Mouse (Mus musculus): ENCODE measurements around the gene Fibcd1. TPM values are rescaled to one million over a fixed set of nuclear protein-coding genes. Genes with fewer than 3 reads are reported as not detected.

Fibcd1 gene
- polyA plus RNA-seq (2012): not detected in 2 replicates

DNA sequence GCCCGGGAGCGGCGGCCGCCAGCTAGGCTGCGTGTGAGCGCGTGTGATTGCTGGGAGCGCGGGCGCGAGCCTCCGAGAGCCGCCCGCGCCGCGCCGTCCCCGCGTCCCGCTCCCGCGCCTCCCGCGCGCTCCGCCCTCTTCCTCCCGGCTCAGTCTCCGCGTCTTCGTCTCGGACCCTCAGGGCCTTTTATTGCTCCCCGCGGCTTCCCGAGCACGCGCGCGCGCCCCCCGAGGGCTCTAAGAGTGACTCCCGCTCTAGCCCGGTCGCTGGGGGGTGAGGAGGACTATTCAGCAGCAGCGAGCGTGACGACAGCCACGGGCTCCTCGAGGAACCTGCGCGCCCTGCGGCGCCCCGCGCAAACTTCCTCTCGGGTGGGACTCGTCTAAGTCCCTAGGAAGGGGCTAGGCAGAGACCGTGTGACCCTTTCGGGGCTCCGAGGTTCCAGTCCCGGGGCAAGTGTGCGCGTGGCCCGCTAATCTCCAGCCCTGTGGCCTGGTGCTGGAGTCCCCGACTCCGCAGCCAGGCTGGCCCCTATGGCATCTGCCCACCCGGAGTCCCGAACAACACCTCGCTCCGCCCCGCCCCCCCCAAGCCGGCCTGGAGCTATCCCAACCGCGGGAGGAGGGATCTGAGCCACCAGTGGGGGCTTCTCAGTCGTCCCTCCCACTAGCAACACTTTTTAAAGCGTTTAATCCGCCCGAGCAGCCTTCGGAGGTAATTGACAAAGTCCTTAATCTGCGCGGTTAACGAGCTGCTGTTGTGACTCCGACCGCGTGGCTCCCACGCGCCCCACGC lies at the start of gene Fibcd1:
Gene Fibcd1, minus strand, starts transcription at position 110 of the 796 bp plus-strand sequence.
- no peak for TF ChIP-seq GATA1 (IDR thresholded peaks at IDR 0.05; ENCODE audit: low read length)

- no peak for TF ChIP-seq GATA1 (IDR thresholded peaks at IDR 0.05; ENCODE audit: low read length)
Observed at GRCm38 (mm10) chr2:31894221-31894870, 48.5 kb upstream of the Fibcd1 start.

- no peak for TF ChIP-seq GATA1 (IDR thresholded peaks at IDR 0.05; ENCODE audit: low read length)
Observed at GRCm38 (mm10) chr2:31893110-31893669, 47.4 kb upstream of the Fibcd1 start.

- no peak for TF ChIP-seq GATA1 (IDR thresholded peaks at IDR 0.05; ENCODE audit: low read length)
Observed at GRCm38 (mm10) chr2:31891219-31891618, 45.4 kb upstream of the Fibcd1 start.

DNA sequence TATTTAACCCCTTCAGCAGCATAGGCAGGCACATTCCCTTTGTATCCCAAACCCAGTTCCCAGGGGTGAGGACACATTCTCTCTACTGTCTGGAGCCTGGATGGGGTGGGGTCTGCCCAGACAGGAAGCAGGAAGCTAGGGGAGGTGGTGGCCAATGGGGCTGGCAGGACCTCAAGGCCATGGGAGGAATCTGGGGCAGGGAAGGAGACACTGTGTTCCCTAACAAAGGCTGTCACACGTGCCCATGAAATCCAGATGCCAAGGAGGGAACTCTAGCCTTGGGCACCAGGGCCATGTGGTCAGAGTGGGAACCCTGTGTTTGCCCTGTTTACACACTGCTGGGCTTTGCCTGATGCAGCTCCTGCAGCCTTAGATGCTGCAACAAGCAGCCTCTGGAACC lies 43.1 kb upstream of the Fibcd1 start:
- TF ChIP-seq GATA1 (IDR thresholded peaks at IDR 0.05; ENCODE audit: low read length): no peak

GRCm38 (mm10) chr2:31887030-31887429 lies 41.2 kb upstream of the Fibcd1 start, which contains the start of gene Lamc3:
Gene Lamc3 (plus strand): TSS chr2:31887291.
- no peak for TF ChIP-seq GATA1 (IDR thresholded peaks at IDR 0.05; ENCODE audit: low read length)

DNA sequence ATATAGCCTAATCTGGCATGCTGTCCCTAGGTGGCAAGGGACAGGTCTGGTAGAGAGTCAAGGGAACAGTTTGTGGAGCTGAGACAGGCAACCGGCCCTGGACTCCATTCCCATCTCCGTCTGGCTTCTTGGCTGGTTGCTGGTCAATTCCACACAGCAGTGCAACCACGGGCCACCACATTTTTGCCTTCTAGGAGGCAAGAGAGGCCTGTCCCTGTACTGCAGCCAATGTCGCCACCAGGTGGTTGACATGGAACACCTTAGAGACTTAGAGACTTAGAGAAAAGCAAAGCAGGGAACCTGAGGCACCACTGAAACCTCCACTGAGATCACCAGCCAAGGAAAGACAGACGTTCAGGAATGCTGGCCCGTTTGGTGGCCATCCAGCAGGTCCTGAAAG lies 39.0 kb upstream of the Fibcd1 start:
- TF ChIP-seq GATA1 (IDR thresholded peaks at IDR 0.05; ENCODE audit: low read length): no peak

DNA sequence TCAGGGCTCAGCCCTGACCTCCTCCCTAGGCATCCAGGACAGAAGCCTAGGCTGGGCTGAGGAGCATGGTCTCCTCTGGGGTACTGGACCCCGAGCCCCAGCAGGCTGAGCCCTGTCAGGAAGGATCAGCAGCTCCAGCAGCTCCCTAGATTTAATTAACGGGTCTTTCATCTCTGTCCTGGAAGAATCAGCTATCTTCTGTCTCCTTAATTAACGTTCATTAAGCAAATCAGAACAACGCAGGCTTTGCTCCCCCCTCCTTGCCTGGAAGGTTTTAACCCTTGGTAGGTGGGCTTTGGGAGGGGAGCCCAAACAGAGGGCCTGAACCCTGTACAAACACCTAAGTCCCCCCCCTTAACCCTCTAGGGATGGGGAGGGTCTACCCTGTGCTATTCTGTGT lies 37.3 kb upstream of the Fibcd1 start:
- TF ChIP-seq GATA1 (IDR thresholded peaks at IDR 0.05; ENCODE audit: low read length): no peak

DNA sequence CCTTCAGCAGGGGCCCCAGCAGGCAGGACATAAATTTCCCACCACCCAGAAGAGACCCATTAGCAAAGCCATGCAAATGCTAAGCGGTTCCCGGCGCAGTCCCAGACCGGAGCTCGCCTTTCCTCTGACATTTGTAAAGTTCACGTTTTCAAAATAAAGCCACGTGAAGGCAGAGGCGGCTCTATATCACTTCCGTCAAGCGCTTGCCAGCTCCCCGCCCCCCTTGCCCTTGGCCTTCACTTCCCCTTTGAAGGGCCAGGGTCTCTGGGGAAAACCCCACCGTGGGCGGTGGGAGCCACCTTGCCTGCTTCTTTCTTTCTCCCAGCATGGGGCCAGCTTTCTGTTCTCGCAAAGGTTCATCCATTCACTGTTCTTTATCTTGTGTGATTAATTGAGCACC lies 35.1 kb upstream of the Fibcd1 start:
- no peak for TF ChIP-seq GATA1 (IDR thresholded peaks at IDR 0.05; ENCODE audit: low read length)

DNA sequence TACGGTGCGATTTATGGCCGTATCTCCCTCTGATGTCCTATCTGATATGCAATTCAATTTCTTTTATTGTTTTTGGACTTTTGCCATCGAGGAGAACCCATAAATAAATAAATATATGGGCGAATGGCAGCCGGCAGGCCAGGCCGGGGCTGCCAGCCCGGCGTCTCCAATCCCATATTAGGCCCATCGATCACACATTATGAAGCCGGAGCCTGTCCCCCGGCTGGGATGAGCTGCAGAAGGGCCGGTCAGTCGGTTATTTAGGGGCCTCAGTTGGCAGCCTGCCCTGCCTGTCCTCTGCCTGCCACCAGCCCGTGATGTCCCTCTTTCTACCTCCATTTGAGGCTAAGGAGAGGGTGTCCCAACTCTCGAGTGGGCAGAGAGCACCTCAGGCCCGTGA lies 32.8 kb upstream of the Fibcd1 start:
- TF ChIP-seq GATA1 (IDR thresholded peaks at IDR 0.05; ENCODE audit: low read length): no peak

DNA sequence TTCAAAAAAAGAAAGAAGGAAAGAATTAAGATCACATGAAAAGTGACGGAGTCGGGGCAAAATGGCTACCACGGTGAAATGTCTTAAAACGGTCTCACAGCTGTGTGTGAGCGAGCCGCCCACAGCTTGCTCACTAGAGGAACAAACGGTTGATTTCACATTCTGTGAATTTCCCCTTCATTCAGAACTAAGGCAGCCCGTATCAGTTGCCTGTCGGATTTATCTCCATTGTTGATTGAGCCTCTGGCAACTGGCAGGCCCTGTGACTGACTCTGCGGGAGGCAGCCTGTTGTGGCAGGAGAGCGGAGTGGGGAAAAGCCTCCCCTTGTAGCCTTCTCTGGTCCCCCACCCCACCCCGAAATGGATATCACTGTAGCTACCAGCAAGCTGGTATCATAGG lies 30.6 kb upstream of the Fibcd1 start:
- TF ChIP-seq GATA1 (IDR thresholded peaks at IDR 0.05; ENCODE audit: low read length): no peak

- no peak for TF ChIP-seq GATA1 (IDR thresholded peaks at IDR 0.05; ENCODE audit: low read length)
Observed at GRCm38 (mm10) chr2:31874290-31874855, 28.6 kb upstream of the Fibcd1 start.

GRCm38 (mm10) chr2:31870683-31871082 lies 24.9 kb upstream of the Fibcd1 start:
- no peak for TF ChIP-seq GATA1 (IDR thresholded peaks at IDR 0.05; ENCODE audit: low read length)

GRCm38 (mm10) chr2:31869692-31870091 lies 23.9 kb upstream of the Fibcd1 start:
- TF ChIP-seq GATA1 (IDR thresholded peaks at IDR 0.05; ENCODE audit: low read length): no peak

GRCm38 (mm10) chr2:31868538-31869164 lies 22.8 kb upstream of the Fibcd1 start:
- TF ChIP-seq GATA1 (IDR thresholded peaks at IDR 0.05; ENCODE audit: low read length): no peak
